28 mouse cellular contexts compared by ENCODE assay signal in the genomic region with DNA sequence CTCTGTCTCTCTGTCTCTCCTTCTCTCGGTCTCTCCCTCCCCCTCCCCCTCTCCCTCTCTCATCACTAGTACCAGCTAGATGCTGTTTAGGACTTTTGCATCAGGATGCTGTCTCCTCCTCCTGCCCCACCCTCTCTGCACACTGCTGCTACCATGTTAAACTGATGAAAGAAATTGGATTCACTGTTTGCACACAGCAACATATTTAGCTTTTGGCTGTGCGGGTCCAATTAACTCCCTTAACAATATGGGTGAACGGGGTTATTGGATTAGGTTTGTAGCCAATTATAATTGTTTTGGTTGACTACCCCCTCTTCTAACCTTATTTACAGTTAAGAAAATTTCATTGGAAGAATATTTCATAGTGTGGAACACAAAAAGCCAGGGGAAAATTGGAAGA.
"Had no signal": no experiment of that assay in that cellular context is flagged by ENCODE, and none has a peak within 500 bp of the region (broad histone marks: within the 10 kb centered on the region; RNA-seq: fewer than 3 reads in every experiment).

No protein-coding gene starts in this region.

- DNase-seq: left cerebral cortex, postnatal 4 days; liver; liver, embryonic 13.5 days; liver, postnatal 0 days; lung, adult 18-20 months; lung, adult 2 months; lung, embryonic 14.5 days; lung, postnatal 10 days; lung, postnatal 14 days; lung, postnatal 36 days; lung, postnatal 4 days; midbrain, embryonic 14.5 days had no signal

- H3K27me3 ChIP-seq: limb, embryonic 12.5 days; limb, embryonic 13.5 days; limb, embryonic 15.5 days; liver, embryonic 12.5 days; liver, embryonic 13.5 days; liver, embryonic 15.5 days; lung, embryonic 15.5 days; megakaryocyte, embryonic 14.5 days; midbrain, embryonic 12.5 days; midbrain, embryonic 13.5 days; midbrain, embryonic 15.5 days had no signal

- H3K4me1 ChIP-seq: limb, embryonic 10.5 days; limb, embryonic 12.5 days; limb, embryonic 13.5 days; limb, embryonic 15.5 days; liver, embryonic 12.5 days; liver, embryonic 13.5 days; liver, embryonic 15.5 days; lung, embryonic 15.5 days; megakaryocyte, embryonic 14.5 days; midbrain, embryonic 10.5 days; midbrain, embryonic 12.5 days; midbrain, embryonic 13.5 days; midbrain, embryonic 15.5 days had no signal

- H3K36me3 ChIP-seq: limb, embryonic 10.5 days; limb, embryonic 12.5 days; limb, embryonic 13.5 days; limb, embryonic 15.5 days; liver, embryonic 12.5 days; liver, embryonic 13.5 days; liver, embryonic 15.5 days; lung, embryonic 15.5 days; midbrain, embryonic 10.5 days; midbrain, embryonic 12.5 days; midbrain, embryonic 13.5 days; midbrain, embryonic 15.5 days had no signal

- H3K4me3 ChIP-seq: left cerebral cortex, adult 2 months; limb, embryonic 10.5 days; limb, embryonic 12.5 days; limb, embryonic 13.5 days; limb, embryonic 15.5 days; liver, embryonic 12.5 days; liver, embryonic 13.5 days; liver, embryonic 15.5 days; lung, embryonic 15.5 days; megakaryocyte, embryonic 14.5 days; midbrain, embryonic 10.5 days; midbrain, embryonic 12.5 days; midbrain, embryonic 13.5 days; midbrain, embryonic 15.5 days; myocyte had no signal

- H3K9me3 ChIP-seq: limb, embryonic 10.5 days; limb, embryonic 13.5 days; limb, embryonic 15.5 days; liver, embryonic 12.5 days; liver, embryonic 13.5 days; liver, embryonic 15.5 days; lung, embryonic 15.5 days; megakaryocyte, embryonic 14.5 days; midbrain, embryonic 12.5 days; midbrain, embryonic 13.5 days had no signal

- H3K27ac ChIP-seq: left cerebral cortex, adult 2 months; limb, embryonic 10.5 days; limb, embryonic 12.5 days; limb, embryonic 13.5 days; limb, embryonic 15.5 days; liver, embryonic 12.5 days; liver, embryonic 13.5 days; liver, embryonic 14.5 days; liver, embryonic 15.5 days; lung, embryonic 15.5 days; macrophage; midbrain, embryonic 10.5 days; midbrain, embryonic 12.5 days; midbrain, embryonic 13.5 days; midbrain, embryonic 15.5 days had no signal
